In genomic region chr15:90896480-90896879, GRCm38 (mm10) we compare ENCODE assay signal across 22 mouse cellular contexts.
"Had no signal": no experiment of that assay in that cellular context is flagged by ENCODE, and none has a peak within 500 bp of the region (broad histone marks: within the 10 kb centered on the region; RNA-seq: fewer than 3 reads in every experiment).

No protein-coding gene starts in this region.

- H3K27ac ChIP-seq: intestine, embryonic 15.5 days; layer of hippocampus, adult 2 months; midbrain, embryonic 10.5 days; midbrain, embryonic 13.5 days; neural tube, embryonic 13.5 days; stomach, embryonic 15.5 days had no signal

- DNase-seq: kidney, adult 11 months; kidney, adult 8-10 months; kidney, postnatal 14 days; kidney, postnatal 4 days; layer of hippocampus, adult 9-11 months; lung, adult 2 months; lung, postnatal 10 days; retina, postnatal 1 day; right cerebral cortex, postnatal 25 days; spleen, adult 18-20 months; thymus, adult 2 months; thymus, postnatal 14 days; thymus, postnatal 4 days had no signal

- ATAC-seq: hindbrain, embryonic 16.5 days; intestine, embryonic 15.5 days; midbrain, embryonic 13.5 days; midbrain, embryonic 16.5 days had no signal

- H3K36me3 ChIP-seq: intestine, embryonic 15.5 days; midbrain, embryonic 10.5 days; midbrain, embryonic 13.5 days; neural tube, embryonic 13.5 days; stomach, embryonic 15.5 days had no signal

- H3K4me2 ChIP-seq: intestine, embryonic 15.5 days; midbrain, embryonic 13.5 days; neural tube, embryonic 13.5 days; stomach, embryonic 15.5 days had no signal

- H3K27me3 ChIP-seq: intestine, embryonic 15.5 days; midbrain, embryonic 13.5 days; neural tube, embryonic 13.5 days; stomach, embryonic 15.5 days had no signal

- H3K4me3 ChIP-seq: intestine, embryonic 15.5 days; layer of hippocampus, adult 2 months; midbrain, embryonic 10.5 days; midbrain, embryonic 13.5 days; myocyte; neural tube, embryonic 13.5 days; stomach, embryonic 15.5 days had no signal

- H3K4me1 ChIP-seq: intestine, embryonic 15.5 days; midbrain, embryonic 10.5 days; midbrain, embryonic 13.5 days; neural tube, embryonic 13.5 days; stomach, embryonic 15.5 days had no signal

- H3K9ac ChIP-seq: intestine, embryonic 15.5 days; midbrain, embryonic 13.5 days; neural tube, embryonic 13.5 days; stomach, embryonic 15.5 days had no signal

- H3K9me3 ChIP-seq: intestine, embryonic 15.5 days; midbrain, embryonic 10.5 days; midbrain, embryonic 13.5 days; neural tube, embryonic 13.5 days; stomach, embryonic 15.5 days had no signal
